Mouse (Mus musculus): ENCODE results near the gene Rara. TPM values are rescaled to one million over a fixed set of nuclear protein-coding genes. Genes with fewer than 3 reads are reported as not detected.
A peak's percentile ranks its signal among the peaks of the same experiment; 100 is the strongest.

The Rara gene
- polyA plus RNA-seq, 3 experiments from 2014 or later, result 7.4 to 8.1 (median 7.6) TPM

DNA sequence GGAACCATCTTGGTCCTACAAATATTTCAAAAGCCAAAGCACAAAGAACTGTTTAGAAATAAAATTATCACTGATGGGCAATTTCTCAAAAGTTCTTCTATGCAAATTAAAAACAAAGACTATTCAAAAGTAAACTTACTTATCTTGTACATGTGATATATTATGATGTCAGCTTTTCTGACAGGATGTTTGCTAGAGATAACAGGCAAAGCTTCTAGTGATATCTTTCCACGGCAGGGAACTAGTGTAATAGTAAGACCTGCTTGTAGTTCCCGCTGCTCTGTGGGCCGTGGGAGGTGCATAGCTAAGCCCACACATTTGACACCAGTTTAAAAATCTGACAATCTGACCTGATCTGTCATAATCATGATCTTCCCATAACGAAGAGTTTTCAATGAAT, 82.5 kb downstream of the Rara start:
- peak; percentile 52 for ATAC-seq

DNA sequence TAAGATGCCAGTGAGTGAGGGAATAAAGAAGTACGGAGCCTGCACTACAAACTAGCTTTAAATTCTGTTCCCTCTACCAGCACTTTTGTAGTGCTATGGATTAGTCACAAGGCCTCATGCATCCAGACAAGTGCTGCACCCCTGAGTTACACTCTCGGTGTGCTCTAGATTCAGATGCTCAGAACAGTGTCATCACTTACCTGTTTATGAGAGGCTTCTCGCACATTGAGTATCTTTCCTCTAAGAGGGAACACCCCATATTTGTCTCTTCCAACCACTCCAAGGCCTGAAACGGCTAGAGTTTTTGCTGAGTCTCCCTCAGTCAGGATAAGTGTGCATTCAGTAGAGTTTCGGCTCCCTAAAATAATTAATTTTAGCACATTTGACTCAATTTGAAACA, 83.1 kb downstream of the Rara start:
- no peak for ATAC-seq

DNA sequence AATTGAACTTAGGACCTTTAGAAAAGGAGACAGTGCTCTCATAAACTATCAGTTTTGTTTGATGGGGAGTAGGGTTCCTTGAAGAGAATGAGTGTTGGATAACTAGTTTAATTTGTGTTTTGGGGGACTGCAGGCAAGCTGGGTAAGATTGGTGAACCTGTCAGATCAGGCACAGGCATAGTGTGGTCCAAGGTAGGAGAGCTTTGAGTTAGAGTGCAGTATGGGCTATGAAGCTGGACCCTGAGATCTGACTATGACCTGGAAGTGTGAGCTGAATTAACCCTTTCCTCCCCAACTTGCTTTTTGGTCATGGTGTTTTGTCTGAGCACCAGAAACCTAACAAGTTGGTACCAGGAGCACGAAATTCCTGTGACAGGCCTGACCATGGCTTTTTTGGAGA, 86.2 kb downstream of the Rara start:
- no peak for ATAC-seq

DNA sequence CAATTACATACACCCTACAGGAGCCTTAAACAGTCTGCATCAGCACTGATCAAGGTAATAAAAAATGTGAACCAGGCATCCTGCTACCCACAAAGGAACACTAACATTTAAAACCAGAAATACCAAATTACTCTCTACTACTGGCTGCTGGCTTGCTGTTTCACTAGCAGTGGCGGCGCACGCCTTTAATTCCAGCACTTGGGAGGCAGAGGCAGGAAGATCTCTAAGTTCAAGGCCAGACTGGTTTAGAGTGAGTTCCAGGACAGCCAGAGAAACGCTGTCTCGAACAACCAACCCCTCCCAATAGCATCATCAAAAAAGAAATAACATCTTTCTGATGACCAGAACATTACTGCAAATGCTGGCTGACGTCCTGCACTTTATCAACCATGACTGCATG, 92.2 kb downstream of the Rara start:
- ATAC-seq, result no peak

DNA sequence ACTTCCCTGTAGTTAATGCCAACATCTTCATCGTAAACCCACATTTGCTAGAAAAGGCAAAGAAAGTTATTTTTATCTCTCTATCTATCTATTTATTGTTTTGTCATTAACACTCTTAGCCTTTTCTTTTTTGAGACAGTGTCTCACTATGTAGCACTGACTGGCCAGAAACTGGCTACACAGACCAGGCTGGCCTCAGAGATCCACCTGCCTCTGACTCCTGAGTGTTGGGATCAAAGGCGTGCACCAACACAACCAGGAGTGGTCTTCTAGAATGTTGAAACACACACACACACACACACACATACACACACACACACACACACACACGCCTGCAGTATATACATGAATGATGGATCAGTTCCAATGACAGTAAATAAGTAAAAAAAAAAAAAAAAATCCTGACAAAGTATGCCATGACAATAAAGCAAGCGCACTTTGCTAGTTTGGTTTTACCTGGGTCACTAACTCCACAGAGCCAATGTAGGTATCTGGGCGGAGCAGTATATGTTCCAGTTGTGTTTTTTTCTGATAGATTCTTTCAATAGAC, 94.8 kb downstream of the Rara start:
- ATAC-seq, result no peak

DNA sequence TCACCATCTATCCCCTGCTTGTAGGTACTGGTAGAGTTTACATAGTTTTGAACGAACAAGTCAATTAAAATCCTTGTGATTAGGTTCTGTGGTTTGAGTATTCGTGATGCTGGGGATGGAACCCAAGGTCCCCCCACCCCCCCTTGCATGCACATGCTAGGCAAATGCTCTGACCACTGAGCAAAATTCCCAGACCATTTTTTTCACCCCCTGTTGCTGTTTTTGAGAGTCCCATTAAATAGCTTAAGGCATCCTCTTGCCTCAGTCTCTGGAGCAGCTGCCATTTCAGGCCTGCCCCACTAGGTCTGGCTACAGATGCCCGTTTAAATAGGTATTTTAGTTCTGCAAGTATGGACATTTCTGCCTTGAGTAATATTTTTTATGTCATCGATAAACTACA, 95.5 kb downstream of the Rara start:
- ATAC-seq, result no peak

DNA sequence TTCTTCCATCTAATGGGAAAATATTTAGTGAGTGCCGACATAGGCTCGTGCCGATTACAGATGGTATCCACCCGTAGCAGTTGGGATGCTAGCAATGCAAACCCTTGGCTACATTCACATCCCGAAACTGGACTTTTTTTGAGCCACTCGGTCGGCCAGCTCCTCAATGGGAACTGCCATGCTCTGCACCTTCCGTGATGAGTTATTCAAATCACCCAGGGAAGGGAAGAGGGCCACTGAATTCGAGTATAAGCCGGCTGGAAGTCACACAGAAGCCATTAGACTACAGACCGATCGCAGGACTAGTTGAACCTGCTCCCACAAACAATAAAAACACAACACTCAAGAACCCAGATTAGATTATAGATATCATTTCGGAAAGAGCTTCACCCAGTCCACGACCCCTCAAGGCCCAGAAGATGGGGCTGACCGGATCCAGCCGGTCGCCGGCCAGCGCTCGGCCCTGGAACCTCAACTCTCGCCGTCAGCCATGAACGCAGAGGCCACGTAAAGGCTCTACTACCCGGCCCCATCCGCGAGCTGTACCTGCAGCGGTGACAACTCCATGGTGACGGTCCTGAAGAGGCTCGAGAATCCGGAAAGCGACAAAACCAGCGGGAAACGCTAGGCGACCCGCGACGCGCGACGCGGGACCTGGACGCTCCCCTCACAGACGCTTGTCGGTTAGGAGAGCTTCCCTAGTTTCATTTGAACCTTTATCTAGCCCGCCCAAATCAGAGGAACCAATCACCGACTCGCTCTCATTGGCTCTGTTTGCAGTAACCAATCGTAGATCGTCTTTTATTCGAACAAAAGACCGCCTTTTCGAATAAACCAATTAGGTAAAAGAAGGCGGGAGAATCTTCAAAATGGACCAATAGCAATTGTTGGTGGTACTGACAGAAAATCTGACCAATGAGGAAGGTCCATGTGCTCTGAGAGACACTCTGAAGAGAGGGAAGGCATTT, 96.2 kb downstream of the Rara start, which contains the start of gene Top2a:
Gene Top2a, minus strand, starts transcription at position 690 of the 968 bp plus-strand sequence.
- ATAC-seq, result peak; percentile 95

Other genes starting within 250 kb of the Rara start
- gene Psmd3, start 245.3 kb upstream of the Rara start, polyA plus RNA-seq (2017; shearing (Covaris generic)), result 10 to 100 TPM; 12.9 to 20.6 (median 15.5) TPM
- not detected for gene Csf3, start 226.6 kb upstream of the Rara start, polyA plus RNA-seq (2017; shearing (Covaris generic))
- gene Med24, start 198.4 kb upstream of the Rara start, polyA plus RNA-seq (2017; shearing (Covaris generic)), result 10 to 100 TPM; 23.8 to 32.5 (median 28.3) TPM
- gene Thra, start 187.2 kb upstream of the Rara start, polyA plus RNA-seq (2017; shearing (Covaris generic)), result 1 to 10 TPM; 1.3 to 6.3 (median 5.2) TPM
- gene Nr1d1, start 152.5 kb upstream of the Rara start, polyA plus RNA-seq (2017; shearing (Covaris generic)), result 1 to 10 TPM; 6.5 to 8.4 (median 7.3) TPM
- gene Msl1, start 132.3 kb upstream of the Rara start, polyA plus RNA-seq (2017; shearing (Covaris generic)), result 10 to 100 TPM; 16.7 to 26.3 (median 20.4) TPM
- 10 to 100 TPM in 2 of 3 experiments, 1 to 10 TPM in 1; 8.7 to 14.8 (median 11.6) TPM for gene Casc3, start 122.9 kb upstream of the Rara start, polyA plus RNA-seq (2017; shearing (Covaris generic))
- under 1 TPM in 2 of 3 experiments, not detected in 1; 0.32 to 0.63 TPM for gene Rapgefl1, start 91.0 kb upstream of the Rara start, polyA plus RNA-seq (2017; shearing (Covaris generic))
- 10 to 100 TPM; 10.4 to 15.1 (median 14.2) TPM for gene Wipf2, start 64.2 kb upstream of the Rara start, polyA plus RNA-seq (2017; shearing (Covaris generic))
- 10 to 100 TPM in 1 of 3 experiments, 1 to 10 TPM in 2; 5.1 to 40.6 (median 5.2) TPM for gene Cdc6, start 20.0 kb upstream of the Rara start, polyA plus RNA-seq (2017; shearing (Covaris generic))
- not detected for gene Gjd3, start 55.2 kb downstream of the Rara start, polyA plus RNA-seq (2017; shearing (Covaris generic))
- gene Top2a, start 96.4 kb downstream of the Rara start, polyA plus RNA-seq (2017; shearing (Covaris generic)), result 100 to 1,000 TPM in 1 of 3 experiments, 10 to 100 TPM in 2; 34.9 to 332 (median 36.3) TPM
- 10 to 100 TPM in 2 of 3 experiments, under 1 TPM in 1; 0.09 to 20.6 (median 14.8) TPM for gene Igfbp4, start 113.4 kb downstream of the Rara start, polyA plus RNA-seq (2017; shearing (Covaris generic))
- under 1 TPM; 0.30 to 0.58 (median 0.51) TPM for gene Tns4, start 161.5 kb downstream of the Rara start, polyA plus RNA-seq (2017; shearing (Covaris generic))
- 100 to 1,000 TPM in 2 of 3 experiments, 10 to 100 TPM in 1; 16.6 to 295 (median 286) TPM for gene Ccr7, start 227.3 kb downstream of the Rara start, polyA plus RNA-seq (2017; shearing (Covaris generic))

Measured in inflammation-experienced regulatory T-cells, adult 6 months (primary cell).